Mouse (Mus musculus) gastrocnemius, postnatal 25 days (tissue): ENCODE results near the gene Muc4. TPM values are rescaled to one million over a fixed set of nuclear protein-coding genes. Genes with fewer than 3 reads are reported as not detected.

ENCODE experiments used
- DNase-seq: peaks from one replicate; pipeline ENCODE4 v3.0.0; 2022
- long read RNA-seq, 2 experiments: library from polyadenylated mRNA; stranded (forward); transcript quantifications; one replicate each; pipeline ENCODE4 v2.0.0; 2021
- total RNA-seq, 2 experiments: library from RNA; stranded (reverse); gene quantifications; 1 replicate in 1 of 2; 2 replicates in 1 of 2; pipeline ENCODE4 v1.2.3; 2021

Gene Muc4
- under 1 TPM; 0.08 to 0.43 TPM for total RNA-seq
- long read RNA-seq, experiment 1: 0 reads
- long read RNA-seq, experiment 2: 0 reads

DNA sequence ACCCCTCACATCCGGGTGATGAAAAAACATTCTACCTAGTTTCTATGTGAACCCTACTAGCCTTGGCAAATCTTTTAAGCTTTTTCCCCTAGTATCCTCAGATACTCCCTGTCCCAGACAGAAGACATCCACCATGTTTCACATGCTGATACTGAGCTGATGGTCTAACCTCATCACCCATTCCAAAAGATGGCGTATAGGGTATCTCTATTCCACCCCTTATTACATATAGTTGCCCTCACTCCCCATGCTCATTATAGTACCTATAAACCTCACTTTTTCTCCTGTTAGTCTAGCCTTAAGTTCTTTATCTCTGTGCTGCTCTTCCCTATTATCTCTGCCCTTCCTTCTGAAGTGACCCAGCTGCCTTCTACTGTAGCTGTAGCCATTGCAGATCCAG lies at the start of gene Muc4:
TSS of gene Muc4 (plus strand) at position 301 of the 400 bp plus-strand sequence.
- no peak for DNase-seq

DNA sequence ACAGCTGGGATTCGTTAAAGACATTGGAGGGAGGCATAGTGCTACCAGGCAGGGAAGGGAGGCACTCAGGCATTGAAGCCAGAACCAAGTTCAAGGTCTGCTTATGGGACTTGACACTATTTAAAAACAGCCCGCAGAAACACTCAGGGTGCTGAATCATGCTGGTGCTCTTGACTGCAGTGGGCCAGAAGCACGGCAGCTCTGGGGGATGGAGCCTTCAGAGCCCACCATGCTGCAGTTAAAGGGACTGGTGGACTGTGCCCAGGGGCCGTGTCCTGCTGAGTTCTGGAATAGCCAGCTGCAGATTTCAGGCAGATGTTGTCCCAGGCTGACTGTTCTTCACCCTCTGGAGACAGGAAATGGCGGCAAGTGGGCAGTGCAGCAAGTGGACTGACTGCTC lies 49.7 kb upstream of the Muc4 start:
- DNase-seq: peak; percentile 2

DNA sequence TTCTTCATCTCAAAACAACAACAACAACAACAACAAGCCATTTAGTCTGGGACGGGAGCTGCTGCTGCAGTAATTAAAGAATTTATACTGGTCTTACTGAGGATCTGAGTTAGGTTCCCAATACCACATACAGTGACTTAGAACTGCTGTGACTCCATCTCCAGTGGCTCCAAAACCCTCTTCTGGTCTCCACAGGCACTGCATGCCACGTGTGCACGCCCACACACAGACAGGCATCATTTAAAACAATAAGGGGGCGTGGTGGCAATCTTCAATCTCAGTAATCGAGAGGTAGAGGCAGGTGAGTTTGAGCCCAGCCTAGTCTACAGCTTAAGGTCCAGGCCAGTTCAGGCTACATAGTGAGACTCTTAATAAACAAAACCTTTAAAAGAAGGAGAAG lies 48.5 kb upstream of the Muc4 start:
- DNase-seq: no peak

DNA sequence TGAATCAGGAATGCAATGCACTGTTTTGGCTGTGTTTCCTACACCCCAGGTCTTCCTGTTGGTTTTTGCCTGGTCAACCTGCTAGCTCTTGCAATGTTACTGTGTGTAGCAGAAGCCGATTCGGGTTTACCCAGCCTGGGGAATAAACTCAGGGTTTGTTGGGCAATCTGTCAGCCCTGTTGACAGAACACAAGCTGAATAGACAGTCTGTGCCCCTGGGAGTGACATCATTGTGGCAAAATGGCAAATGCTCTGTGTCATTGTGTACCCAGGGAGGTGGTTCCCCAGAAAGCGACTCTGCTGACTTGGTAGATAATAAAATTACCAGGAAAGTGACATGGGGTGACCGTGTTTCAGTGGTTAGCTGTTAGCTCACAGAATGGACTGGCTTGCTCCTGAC lies 46.9 kb upstream of the Muc4 start:
- DNase-seq: no peak

DNA sequence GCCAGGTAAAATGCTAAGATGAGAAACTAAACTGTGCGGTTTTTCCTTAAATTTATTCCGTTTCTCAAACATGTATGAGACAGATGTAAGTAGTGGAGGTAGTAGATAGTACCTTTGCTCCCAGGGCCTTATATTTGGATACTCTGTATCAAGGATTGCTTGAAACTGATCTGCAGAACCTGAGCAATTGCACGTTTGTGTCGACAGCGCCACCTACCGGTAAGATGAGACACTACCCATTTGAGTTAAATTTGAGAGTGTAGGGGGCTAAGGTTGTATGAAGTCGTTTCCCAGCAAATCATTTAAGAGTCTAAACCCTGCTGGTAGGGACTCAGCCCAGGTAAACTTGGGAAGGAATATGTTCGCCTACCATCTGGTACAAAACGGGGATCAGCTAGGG lies 46.2 kb upstream of the Muc4 start:
- DNase-seq: no peak

DNA sequence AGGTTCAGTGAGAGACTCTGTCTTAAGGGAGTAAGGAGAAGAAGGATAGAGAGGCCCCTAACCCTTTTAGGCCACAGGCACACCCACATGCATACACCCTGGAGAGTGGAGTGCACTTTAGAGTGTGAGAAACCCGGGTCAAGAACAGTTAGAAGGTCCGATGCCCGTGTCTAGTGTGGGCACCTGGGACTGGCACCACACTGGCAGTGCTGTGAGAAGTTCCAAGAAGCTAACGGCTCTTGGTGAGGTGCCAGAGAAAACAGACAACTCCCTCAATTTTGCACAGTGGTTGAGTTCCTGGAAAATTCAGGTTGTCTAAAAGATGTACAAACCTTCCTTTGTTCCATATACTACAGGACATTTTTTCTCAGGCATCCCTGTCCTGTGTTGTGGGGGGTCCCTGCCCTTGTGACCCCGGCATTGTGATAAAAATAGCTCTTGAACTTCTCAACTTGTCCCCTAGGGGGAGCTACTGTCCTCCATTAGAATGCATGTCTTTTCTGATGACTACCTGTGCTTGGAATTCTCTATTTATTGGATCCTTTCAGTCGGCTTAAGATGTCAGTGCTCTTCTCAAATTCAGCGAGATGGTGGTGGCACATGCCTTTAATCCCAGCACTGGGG lies 38.7 kb upstream of the Muc4 start:
- DNase-seq: no peak

DNA sequence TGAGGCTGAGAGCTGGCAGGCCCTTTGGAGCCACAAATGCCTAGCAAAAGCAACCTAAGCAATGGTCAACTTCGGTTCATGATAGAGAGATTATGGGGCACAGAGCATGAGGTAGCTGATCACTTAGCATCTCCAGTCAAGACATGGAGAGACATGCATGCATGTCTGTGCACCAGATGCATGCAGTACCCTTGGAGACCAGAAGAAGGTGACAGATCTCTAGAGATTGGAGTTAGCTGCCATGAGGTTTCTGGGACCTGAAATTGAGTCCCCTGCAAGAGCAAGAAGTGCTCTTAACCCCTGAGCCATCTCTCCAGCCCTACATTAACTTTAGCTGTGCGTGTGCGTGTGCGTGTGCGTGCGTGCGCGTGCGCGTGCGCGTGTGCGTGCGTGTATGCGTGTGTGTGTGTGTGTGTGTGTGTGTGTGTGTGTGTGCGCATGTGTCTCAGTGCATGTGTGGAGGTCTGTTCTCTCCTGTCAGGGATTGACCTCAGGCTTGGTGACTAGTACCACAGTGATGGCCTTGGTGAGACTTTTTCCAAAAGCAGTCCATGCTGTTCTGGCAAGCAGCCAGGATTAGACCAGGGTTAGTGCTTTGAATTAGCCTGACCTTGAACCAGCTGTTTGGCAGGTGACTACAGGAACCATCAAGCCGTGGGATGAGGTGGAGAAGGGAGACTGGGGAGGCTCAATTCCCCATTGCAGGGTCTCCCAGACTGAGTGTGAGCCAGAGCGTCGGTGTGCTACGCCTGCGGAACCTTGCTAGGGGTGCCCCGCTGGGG lies 37.8 kb upstream of the Muc4 start:
- no peak for DNase-seq

DNA sequence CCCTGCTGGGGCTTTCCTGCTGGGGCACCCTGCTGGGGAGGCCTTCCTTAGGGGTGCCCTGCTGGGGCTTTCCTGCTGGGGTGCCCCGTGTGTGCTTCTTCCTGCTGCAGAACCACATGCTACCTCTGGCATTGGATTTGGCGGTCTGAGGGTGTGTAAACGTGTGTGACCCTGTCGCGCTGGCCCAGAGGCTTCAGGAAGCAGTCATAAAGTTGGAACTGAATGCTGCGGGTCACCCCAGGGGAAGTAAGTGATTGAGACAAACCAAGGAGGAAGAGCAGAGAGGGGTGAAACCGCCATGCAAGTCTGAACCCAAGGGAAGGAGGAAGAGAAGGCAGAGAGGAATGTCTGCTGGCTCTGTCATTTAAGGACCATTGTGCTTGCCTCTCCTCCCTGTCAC lies 37.1 kb upstream of the Muc4 start:
- no peak for DNase-seq

DNA sequence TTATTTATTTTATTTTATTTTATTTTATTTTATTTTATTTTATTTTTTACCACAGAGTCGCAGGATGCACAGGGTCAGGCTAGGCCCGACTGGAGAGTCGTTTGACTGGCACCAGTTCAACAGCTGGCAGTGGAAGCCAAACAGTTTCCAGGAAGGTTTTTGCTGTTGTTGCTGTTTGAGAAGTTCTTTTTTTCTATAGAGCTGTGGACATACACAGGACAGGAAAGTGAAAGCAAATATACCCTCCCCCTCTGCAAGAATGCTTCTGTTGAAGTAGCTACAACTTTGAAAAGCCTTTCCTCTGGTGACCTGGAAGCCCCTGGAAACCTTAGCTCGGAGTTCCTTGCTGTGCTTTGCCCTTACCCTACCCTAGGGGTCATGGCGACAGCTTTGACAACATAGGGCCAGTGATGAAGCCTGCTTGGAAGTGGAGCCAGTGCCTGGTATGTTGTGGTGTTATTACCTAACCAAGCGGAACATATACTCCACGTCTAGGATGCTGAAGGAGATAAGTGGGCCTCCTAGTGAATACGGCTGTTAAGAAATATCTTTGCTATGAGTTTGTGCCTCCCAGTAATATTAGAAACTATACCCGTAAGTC lies 32.3 kb upstream of the Muc4 start:
- DNase-seq: no peak

DNA sequence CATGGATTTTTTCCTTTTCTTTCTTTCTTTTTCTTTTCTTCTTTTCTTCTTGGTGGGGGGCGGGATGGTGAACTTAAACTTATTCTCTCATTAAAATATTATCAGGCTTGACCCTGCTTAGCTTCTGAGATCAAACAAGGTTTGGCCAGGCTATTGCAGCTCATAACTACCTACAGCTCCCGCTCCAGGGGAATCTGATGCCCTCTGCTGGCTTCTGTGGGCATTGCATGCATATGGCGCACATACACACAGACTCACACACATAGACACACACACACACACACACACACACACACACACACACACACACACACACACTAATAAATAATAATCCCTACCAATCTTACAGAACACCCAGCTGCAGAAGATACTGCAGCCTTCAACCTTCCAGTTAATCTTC lies 30.1 kb upstream of the Muc4 start:
- no peak for DNase-seq

DNA sequence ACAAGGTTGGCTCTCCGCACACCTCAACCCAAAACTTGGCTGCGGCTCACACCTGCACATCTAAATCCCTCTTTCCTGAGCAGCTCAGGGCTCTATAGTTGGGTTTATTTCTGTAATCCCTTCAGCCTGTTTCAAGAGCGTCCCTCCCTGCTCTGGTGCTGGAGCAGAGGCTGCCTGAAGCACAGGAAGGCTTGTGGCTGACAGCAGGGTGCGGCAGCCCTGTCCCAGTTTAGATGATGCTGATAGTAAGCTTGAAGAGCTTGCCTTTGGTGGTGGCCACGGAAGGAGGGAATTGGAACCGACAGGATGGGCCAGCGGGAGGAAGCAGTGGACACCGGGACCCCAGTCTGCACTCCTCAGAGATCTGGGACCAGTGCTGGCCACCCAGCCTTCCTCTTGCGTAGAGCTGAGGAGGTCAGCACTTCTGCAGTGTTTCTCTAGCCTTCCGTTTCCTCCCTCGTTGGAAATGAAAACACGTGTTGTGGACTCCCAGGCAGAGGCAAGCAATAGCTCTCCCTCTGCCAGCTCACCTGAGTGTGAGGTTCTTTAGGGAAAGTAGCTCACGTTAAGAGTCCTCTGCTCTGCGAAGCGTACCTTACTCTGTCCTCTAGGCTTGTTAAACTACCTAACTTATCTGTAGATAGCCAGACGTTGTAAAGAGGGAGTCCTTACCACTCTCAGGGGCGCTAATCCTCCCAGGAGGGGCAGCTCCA lies 28.4 kb upstream of the Muc4 start:
- DNase-seq: no peak

DNA sequence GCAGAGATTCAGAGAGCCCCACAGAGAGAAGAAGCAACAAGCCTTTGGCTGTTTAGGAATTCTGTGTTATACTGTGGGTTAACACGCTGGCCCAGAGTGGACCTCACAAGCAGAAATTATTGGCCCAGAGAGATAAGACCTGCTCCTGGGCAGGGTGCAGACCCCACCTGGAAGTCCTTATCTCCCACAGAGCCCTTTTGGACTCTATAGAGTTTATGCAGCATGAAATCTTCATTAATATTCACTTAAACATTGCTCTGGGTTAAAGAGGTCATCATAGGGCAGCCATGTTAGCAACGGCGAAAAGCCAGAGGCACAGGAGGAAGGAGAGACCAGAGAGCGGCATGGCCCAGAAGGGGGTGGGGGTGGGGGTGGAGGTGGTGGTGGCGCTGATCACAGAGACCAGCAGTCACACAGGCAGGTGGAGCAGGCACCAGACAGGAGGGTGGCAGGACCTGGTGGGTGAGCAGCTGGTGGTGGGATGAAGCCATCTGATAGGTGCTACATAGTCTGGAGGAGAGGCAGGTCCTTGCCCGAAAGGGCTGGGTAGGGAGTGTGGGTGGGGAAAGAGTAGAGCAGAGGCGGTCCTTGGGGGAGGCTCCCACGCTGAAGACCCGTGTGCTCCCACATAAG lies 27.7 kb upstream of the Muc4 start:
- DNase-seq: no peak

DNA sequence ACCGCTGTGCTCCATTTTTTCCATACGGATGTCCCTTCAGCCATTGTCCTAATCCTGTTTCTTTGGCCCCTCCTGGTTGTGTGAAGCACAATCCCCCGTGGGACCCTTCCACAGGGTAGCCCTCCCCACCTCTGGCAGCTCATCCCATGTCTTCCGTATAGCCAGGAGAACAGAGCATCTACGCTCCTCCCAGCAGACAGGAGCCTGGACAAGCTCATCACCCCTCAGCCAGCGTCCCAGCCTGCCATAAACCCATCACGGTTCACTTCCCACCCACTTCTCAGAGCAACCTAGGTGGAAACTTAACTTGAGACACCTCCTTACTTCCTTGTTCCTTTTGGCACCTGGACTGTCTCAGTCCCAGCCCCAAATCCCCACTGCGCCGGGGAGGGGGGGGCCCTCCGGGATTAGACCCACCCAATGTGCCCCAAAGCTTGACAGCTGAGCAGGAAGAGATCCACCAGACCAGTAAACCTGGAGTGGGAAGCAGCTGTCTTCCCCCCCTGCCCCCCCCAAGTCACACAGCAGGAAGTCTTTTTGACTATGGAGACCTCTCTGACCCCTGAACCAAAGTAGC lies 27.1 kb upstream of the Muc4 start:
- no peak for DNase-seq

DNA sequence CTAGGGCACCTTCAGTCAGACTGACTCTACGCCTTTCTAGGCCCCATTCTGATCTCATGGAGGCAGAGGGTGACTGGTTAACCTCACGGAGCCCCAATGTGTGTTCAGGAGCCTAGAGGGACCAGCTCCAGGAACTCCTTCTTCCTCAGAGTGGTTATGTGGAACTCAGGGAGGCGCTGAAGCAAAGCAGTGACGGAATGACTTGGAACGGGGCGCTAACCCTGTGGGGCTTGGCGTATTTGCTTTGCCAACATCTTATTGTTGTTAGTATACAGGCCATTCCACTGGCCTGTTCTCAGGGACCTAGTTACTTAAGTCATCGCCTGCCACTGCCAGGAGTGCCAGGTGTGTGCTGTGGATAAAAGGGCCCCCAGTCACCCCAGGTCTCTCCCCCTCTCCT lies 26.6 kb upstream of the Muc4 start:
- no peak for DNase-seq

DNA sequence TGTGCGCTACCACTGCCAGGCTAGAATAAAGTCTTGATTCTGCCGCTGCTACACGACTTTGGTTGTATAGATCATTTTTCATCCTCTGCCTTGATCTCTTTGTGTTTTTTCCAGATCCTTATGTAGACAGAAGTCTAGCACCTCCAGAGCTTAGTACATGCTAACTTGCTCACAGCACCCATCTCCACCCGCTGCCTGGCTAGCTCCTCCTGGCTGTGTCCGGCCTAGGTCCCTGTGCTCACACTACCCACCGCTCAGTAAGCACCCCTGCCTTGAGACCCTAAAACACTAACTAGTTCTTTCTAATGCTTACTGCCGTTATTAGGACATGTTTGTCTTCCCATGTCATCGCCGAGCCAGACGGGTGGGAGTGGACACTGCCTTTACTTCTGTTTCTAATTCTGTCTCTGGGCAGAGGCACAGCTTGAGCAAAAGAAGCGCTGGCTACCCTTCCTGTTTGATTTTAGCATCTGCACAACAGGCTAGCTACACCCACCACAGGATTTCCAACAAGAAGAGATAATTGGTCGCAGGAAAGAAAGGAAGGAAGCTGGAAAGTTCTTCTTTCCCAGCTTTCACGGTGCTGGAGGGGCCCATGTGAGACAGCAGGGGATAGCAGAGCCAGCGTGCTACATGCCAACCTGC lies 25.1 kb upstream of the Muc4 start:
- no peak for DNase-seq

DNA sequence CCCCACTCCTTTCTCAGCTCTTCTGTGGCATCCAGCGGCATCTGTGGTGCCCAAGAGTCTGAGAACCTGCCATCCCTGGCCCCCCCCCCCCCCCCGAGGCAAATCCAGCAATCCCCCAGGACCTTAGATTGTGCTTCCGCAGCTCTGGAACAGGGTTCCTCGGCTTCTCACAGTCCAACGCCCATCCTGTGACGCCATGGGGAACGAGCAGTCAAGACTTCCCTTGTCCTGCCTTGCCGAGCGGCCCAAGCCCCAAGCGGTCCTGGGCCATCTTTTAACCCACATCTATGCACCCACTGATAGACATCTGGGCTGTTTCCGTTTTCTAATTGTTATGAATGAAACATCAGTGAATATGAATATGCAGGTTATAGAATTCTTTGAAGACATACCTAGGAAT lies 23.5 kb upstream of the Muc4 start:
- no peak for DNase-seq

DNA sequence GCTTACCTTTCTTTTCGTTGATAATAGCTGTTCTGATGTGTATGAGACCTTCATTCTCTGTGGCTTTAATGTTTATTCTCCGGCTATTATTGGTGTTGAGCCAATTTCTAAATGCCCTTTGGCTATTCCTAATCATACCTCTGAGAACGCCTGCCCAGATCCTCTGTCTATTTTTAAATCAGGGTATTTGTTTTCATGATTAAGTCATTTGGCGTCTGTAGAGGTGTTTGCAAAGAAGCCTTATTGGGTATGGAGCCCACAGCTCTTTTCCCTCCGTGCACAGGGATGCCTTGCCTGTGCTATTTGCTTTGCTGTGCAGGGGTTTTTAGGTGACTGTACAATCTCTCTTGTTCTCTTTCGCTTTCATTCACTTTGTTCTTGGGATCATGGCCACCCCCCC lies 22.1 kb upstream of the Muc4 start:
- no peak for DNase-seq

DNA sequence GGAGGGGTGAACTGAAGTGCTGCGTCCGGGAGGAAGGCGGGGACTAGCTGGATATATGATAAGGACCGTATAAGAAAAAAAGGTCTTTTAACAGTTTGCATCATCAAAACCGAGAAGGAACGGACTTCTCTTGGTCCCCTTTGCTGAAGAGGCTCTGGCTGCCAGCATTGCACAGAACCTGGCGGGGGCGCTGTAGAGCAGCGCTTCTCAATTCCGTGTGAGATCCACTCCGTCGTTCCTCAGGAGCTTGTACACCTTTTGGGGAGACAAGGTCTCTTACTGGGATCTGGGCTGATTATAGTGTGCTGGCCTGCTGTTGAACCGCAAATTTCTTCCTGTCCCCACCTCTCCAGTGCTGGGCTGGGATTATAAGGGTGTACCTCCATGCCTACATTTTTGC lies 20.3 kb upstream of the Muc4 start:
- no peak for DNase-seq

DNA sequence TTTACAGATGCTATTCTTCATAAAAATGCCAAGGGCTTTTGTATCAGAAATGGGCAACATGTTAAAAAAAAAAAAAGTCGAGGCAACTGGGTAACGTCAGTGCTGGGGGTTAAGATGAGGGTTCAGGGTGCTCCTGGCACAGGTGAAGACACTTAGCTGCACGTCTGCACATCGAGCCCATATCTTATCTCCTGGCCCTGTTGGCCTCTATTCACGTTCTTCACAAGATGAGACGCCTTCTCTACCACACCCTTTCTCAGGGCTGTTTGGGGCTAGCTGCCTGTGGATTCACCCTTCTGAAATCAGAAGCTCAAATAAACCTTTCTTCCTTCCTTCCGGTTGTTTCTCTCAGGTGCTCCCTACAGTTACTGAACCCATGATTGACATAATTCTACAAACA lies 12.5 kb upstream of the Muc4 start:
- no peak for DNase-seq

DNA sequence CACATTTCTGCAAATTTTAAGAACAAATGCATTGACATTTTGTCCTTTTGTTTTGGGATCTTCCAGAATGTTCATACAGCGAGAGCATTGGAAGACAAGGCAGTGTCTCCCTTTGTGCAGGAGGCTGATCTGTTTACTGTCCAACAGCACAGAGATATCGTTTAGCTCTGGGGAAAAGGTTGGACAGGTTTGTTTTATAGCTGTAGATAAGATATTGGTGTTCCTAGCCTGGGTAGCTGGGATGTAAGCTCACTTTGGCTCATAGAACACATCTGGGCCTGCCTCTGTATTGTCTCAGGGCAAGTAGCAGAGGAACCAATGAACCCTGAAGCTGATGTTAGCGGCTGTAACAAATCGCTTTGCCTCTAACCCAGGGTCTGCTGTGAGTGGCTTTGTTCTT lies 11.9 kb upstream of the Muc4 start:
- DNase-seq: no peak

DNA sequence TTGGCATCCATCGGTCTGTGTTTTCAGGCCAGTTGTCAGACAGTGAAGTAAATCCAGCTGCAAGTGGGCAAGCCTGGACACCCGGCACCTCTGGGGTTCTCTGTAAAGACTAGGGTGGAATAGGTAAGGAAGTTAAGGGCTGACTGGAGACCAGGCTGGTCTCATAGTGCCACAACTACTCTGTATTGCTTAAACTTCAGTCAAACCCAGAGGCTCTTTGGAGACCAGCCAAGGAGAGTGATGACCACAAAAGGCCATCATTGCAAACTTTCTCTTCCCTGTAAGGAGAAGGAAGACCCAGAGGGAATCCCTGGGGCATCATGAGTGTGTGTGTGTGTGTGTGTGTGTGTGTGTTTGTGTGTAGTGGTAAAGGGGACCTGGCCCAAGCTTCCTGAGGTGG lies 11.4 kb upstream of the Muc4 start:
- DNase-seq: no peak

DNA sequence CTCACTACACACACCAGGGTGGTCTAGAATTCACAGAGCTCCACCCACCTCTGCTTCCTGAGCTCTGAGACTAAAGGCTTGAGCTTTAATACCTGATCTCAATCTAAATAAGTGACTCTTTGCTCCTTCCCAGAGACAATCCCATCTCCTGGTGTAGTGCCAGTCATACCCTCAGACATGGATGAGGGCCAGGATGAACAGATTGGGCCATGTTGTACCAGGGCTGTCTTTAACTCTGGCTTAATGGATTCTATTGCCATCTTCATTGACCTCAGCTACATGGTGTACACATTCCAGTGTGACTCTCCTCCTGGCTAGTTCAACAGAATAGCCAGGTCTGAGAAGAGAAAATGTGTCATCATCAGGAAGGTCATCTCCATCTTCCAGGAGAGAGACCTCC lies 9.2 kb upstream of the Muc4 start:
- no peak for DNase-seq
